ENCODE assay signal across 8 mouse cellular contexts in the genomic region with DNA sequence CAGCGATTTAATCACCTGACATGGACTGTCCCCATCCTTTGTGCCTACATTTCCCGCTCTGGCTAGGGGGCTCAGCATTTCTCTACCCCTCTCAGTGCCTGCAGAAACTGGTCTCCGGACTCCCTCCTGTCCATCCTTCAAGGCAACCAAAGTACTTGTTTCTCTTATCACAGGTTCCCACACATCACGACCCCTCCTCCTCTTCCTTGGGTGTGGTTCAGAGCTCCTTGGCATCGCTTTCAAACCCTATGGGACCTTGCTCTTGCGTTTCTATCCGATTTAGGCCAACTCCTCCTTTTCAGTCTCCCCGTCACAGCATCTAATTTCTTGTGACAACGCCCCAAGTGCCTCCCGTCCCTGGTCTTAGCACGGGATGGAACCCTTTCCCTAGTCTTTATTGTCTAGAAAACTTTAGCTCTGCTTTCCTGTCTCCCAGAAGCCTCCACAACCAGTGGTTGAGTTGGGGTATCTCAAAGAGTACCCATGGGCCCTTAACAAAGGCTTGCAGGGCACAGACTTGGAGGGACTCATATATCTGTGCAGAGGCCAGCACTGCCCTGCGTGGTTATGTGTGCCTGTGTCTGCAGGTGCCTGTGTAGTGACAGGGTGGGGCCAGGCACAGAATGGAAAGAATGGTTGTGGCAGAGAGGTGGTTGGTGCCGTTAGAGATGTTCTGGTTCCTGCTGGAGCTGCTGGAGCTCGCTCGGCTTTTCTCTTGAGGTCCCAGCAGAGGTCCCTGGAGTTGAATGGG. TPM values are rescaled to one million over a fixed set of nuclear protein-coding genes. Genes with fewer than 3 reads are reported as not detected.
DNase-seq lines count a peak whose midpoint lies in the region; ATAC-seq and TF ChIP-seq lines count a peak whose summit lies in the region.

No protein-coding gene starts in this region.

- peak; percentile 55 for DNase-seq in cerebellum, adult 11-12 months
- no peak for DNase-seq in cerebellum, postnatal 36 days
- DNase-seq in liver, embryonic 11.5 days (ENCODE audit: low spot score) = no peak
- DNase-seq in liver, postnatal 0 days = no peak
- DNase-seq in hindbrain, postnatal 0 days (ENCODE audit: low spot score) = no peak

- TF ChIP-seq EP300 in liver, postnatal 0 days (IDR thresholded peaks at IDR 0.05; ENCODE audit: low read depth) = no peak

- H3K4me2 ChIP-seq in liver, embryonic 11.5 days = peak overlapping the region; percentile 50; the same call in 1 of the 2 replicates
- H3K4me2 ChIP-seq in liver, postnatal 0 days (ENCODE audit: low read depth, low read length) = no peak overlapping the region
- peak overlapping the region; percentile 50 for H3K4me2 ChIP-seq in hindbrain, postnatal 0 days (ENCODE audit: low read depth, low read length)
- H3K4me2 ChIP-seq in neural tube, embryonic 14.5 days (ENCODE audit: low read depth, low read length) = peak overlapping the region; percentile 59

- H3K9ac ChIP-seq in liver, embryonic 11.5 days (ENCODE audit: low read depth, low read length) = no peak overlapping the region
- no peak overlapping the region for H3K9ac ChIP-seq in liver, postnatal 0 days (replicated peaks)
- no peak overlapping the region; the same call in 1 of the 2 replicates for H3K9ac ChIP-seq in hindbrain, postnatal 0 days (replicated peaks; ENCODE audit: low read length)
- 0 out of 2 replicates have a peak overlapping the region, but pooled peaks have one; percentile 5 for H3K9ac ChIP-seq in neural tube, embryonic 14.5 days (replicated peaks; ENCODE audit: low read depth, low read length)

- H3K4me1 ChIP-seq in liver, embryonic 11.5 days (replicated peaks; ENCODE audit: control insufficient read depth, insufficient read depth, low read length) = no peaks in the 10 kb centered on the region
- no peaks in the 10 kb centered on the region for H3K4me1 ChIP-seq in liver, postnatal 0 days (ENCODE audit: insufficient read depth)
- H3K4me1 ChIP-seq in hindbrain, postnatal 0 days (ENCODE audit: insufficient read depth, low read length) = peaks cover 25% of the 10 kb centered on the region
- H3K4me1 ChIP-seq in neural tube, embryonic 14.5 days (ENCODE audit: control insufficient read depth, insufficient read depth, low read length) = peaks cover 22% of the 10 kb centered on the region

- H3K27ac ChIP-seq in liver, embryonic 11.5 days (ENCODE audit: low read depth, low read length) = no peak overlapping the region
- H3K27ac ChIP-seq in liver, postnatal 0 days (ENCODE audit: low read depth) = no peak overlapping the region
- peak overlapping the region; percentile 87 for H3K27ac ChIP-seq in hindbrain, postnatal 0 days
- no peak overlapping the region for H3K27ac ChIP-seq in neural tube, embryonic 14.5 days (ENCODE audit: low read depth, low read length)

- WGBS in liver, embryonic 11.5 days = 42% methylated on average over 15 of the region's 15 CpGs
- 46% methylated on average over 15 of the region's 15 CpGs for WGBS in liver, postnatal 0 days (ENCODE audit: insufficient replicate concordance)
- 51% methylated on average over 15 of the region's 15 CpGs for WGBS in hindbrain, postnatal 0 days
- 56% methylated on average over 15 of the region's 15 CpGs for WGBS in neural tube, embryonic 14.5 days

- TF ChIP-seq CTCF in liver, postnatal 0 days (IDR thresholded peaks at IDR 0.05; ENCODE audit: low read depth) = no peak
- TF ChIP-seq CTCF in hindbrain, postnatal 0 days (IDR thresholded peaks at IDR 0.05; ENCODE audit: low read depth) = no peak

- H3K36me3 ChIP-seq in liver, embryonic 11.5 days (ENCODE audit: control insufficient read depth, insufficient read depth, low read length) = no peaks in the 10 kb centered on the region
- no peaks in the 10 kb centered on the region for H3K36me3 ChIP-seq in liver, postnatal 0 days (replicated peaks; ENCODE audit: insufficient read depth, low read length)
- no peaks in the 10 kb centered on the region for H3K36me3 ChIP-seq in hindbrain, postnatal 0 days (ENCODE audit: insufficient read depth, low read length)
- no peaks in the 10 kb centered on the region for H3K36me3 ChIP-seq in neural tube, embryonic 14.5 days (ENCODE audit: control insufficient read depth, insufficient read depth, low read length)

- H3K4me3 ChIP-seq in liver, embryonic 11.5 days (ENCODE audit: low read depth, low read length) = no peak overlapping the region
- no peak overlapping the region for H3K4me3 ChIP-seq in liver, postnatal 0 days (ENCODE audit: low read depth, low read length)
- H3K4me3 ChIP-seq in hindbrain, postnatal 0 days (ENCODE audit: low read length) = no peak overlapping the region
- H3K4me3 ChIP-seq in neural tube, embryonic 14.5 days (ENCODE audit: low read depth, low read length) = 0 out of 2 replicates have a peak overlapping the region, but pooled peaks have one; percentile 10

- H3K27me3 ChIP-seq in liver, embryonic 11.5 days (replicated peaks; ENCODE audit: control insufficient read depth, insufficient read depth, low read length) = peaks cover 19% of the 10 kb centered on the region
- H3K27me3 ChIP-seq in liver, postnatal 0 days (ENCODE audit: insufficient read depth, low read length) = peaks cover 18% of the 10 kb centered on the region; the same call in 1 of the 2 replicates
- H3K27me3 ChIP-seq in hindbrain, postnatal 0 days (ENCODE audit: insufficient read depth, low read length) = no peaks in the 10 kb centered on the region
- H3K27me3 ChIP-seq in neural tube, embryonic 14.5 days (ENCODE audit: control insufficient read depth, insufficient read depth, low read length) = peaks cover 4% of the 10 kb centered on the region; the same call in 1 of the 2 replicates

- ATAC-seq in liver, embryonic 11.5 days (replicated peaks; ENCODE audit: low FRiP score) = no peak
- ATAC-seq in liver, postnatal 0 days = no peak
- ATAC-seq in hindbrain, postnatal 0 days = no peak; the same call in 1 of the 2 replicates
- peak; percentile 54; the same call in 1 of the 2 replicates for ATAC-seq in neural tube, embryonic 14.5 days (ENCODE audit: low read depth)
- ATAC-seq in megakaryocyte-erythroid progenitor cell, adult 5-6 weeks (replicated peaks; ENCODE audit: low FRiP score, low TSS enrichment, poor library complexity, severe bottlenecking) = no peak
- no peak for ATAC-seq in granulocyte monocyte progenitor cell, adult 5-6 weeks (replicated peaks; ENCODE audit: poor library complexity, severe bottlenecking)

- no peaks in the 10 kb centered on the region for H3K9me3 ChIP-seq in liver, embryonic 11.5 days (ENCODE audit: control insufficient read depth, low read length)
- no peaks in the 10 kb centered on the region for H3K9me3 ChIP-seq in liver, postnatal 0 days (ENCODE audit: low read length)
- H3K9me3 ChIP-seq in hindbrain, postnatal 0 days (ENCODE audit: low read length) = no peaks in the 10 kb centered on the region
- H3K9me3 ChIP-seq in neural tube, embryonic 14.5 days (ENCODE audit: control insufficient read depth, low read length) = no peaks in the 10 kb centered on the region

RNA-seq across cellular contexts. Expression of a gene that starts 51.8 kb away (rescaled TPM):
- 87.2 and 93.3 TPM in 2 replicates for polyA plus RNA-seq in liver, embryonic 11.5 days (2014; fragmentation: Nextera tagmentation; extraction: Ambion mirVana)
- 109 and 113 TPM in 2 replicates for polyA plus RNA-seq in liver, postnatal 0 days (2015; fragmentation: Nextera tagmentation; extraction: Ambion mirVana)
- 42.8 and 71.4 TPM in 2 replicates for total RNA-seq in hindbrain, postnatal 0 days (2014; rRNA removed)
- polyA plus RNA-seq in hindbrain, postnatal 0 days (2015; fragmentation: Nextera tagmentation; extraction: Ambion mirVana) = 40.8 and 43.1 TPM in 2 replicates
- 21.2 and 36.6 TPM in 2 replicates for polyA plus RNA-seq in neural tube, embryonic 14.5 days (2014; fragmentation: Nextera tagmentation; extraction: Ambion mirVana)
- total RNA-seq in megakaryocyte-erythroid progenitor cell, adult 5-6 weeks (2014; fragmentation: Nextera tagmentation) = 111 and 132 TPM in 2 replicates
- total RNA-seq in megakaryocyte-erythroid progenitor cell, adult 5-6 weeks (2017) = 33.5 and 41.8 TPM in 2 replicates
- 561 and 568 TPM in 2 replicates for total RNA-seq in granulocyte monocyte progenitor cell, adult 5-6 weeks (2014; fragmentation: Nextera tagmentation)
- 131 and 136 TPM in 2 replicates for total RNA-seq in granulocyte monocyte progenitor cell, adult 5-6 weeks (2017)
